In genomic region chr14:77933243-77933642, GRCm38 (mm10) we compare ENCODE assay signal across 13 mouse cellular contexts. TPM values are rescaled to one million over a fixed set of nuclear protein-coding genes. Genes with fewer than 3 reads are reported as not detected.
A peak's percentile ranks its signal among the peaks of the same experiment; 100 is the strongest.
DNase-seq lines count a peak whose midpoint lies in the region; ATAC-seq and TF ChIP-seq lines count a peak whose summit lies in the region.
"Had no signal": no experiment of that assay in that cellular context is flagged by ENCODE, and none has a peak within 500 bp of the region (broad histone marks: within the 10 kb centered on the region; RNA-seq: fewer than 3 reads in every experiment).

No protein-coding gene starts in this region.

- no peak overlapping the region for H3K9ac ChIP-seq in lung, embryonic 16.5 days (ENCODE audit: low read length)
- H3K9ac ChIP-seq: embryonic facial prominence, embryonic 12.5 days; hindbrain, embryonic 15.5 days; midbrain, embryonic 12.5 days had no signal

- H3K27ac ChIP-seq in lung, embryonic 16.5 days (ENCODE audit: low read length) = no peak overlapping the region
- no peak overlapping the region for H3K27ac ChIP-seq in cerebellum, adult 2 months (ENCODE audit: insufficient read depth, low read length)
- H3K27ac ChIP-seq: embryonic facial prominence, embryonic 12.5 days; hindbrain, embryonic 15.5 days; midbrain, embryonic 12.5 days had no signal

- H3K9me3 ChIP-seq in lung, embryonic 16.5 days (ENCODE audit: control insufficient read depth, low read length) = no peaks in the 10 kb centered on the region
- H3K9me3 ChIP-seq: embryonic facial prominence, embryonic 12.5 days; hindbrain, embryonic 15.5 days; midbrain, embryonic 12.5 days had no signal

- no peaks in the 10 kb centered on the region for H3K36me3 ChIP-seq in lung, embryonic 16.5 days (ENCODE audit: control insufficient read depth, insufficient read depth, low read length)
- H3K36me3 ChIP-seq: embryonic facial prominence, embryonic 12.5 days; hindbrain, embryonic 15.5 days; midbrain, embryonic 12.5 days had no signal

- peaks cover 9% of the 10 kb centered on the region; the same call in 1 of the 2 replicates for H3K4me1 ChIP-seq in lung, embryonic 16.5 days (replicated peaks; ENCODE audit: control insufficient read depth, insufficient read depth, low read length)
- H3K4me1 ChIP-seq in cerebellum, adult 2 months (ENCODE audit: control insufficient read depth, insufficient read depth, low read length) = no peaks in the 10 kb centered on the region; the same call in 1 of the 2 replicates
- H3K4me1 ChIP-seq: hindbrain, embryonic 15.5 days; midbrain, embryonic 12.5 days had no signal

- DNase-seq in adrenal gland, adult 2 months = peak; percentile 44
- no peak for DNase-seq in adrenal gland, adult 18-20 months (ENCODE audit: low spot score in 2 of 2)
- peak; percentile 15 for DNase-seq in urinary bladder, postnatal 14 days (ENCODE audit: low spot score)
- no peak for DNase-seq in urinary bladder, postnatal 10 days (ENCODE audit: low spot score)
- DNase-seq in testis, postnatal 14 days (ENCODE audit: low spot score) = peak; percentile 58
- no peak for DNase-seq in thymus, postnatal 14 days
- DNase-seq in cerebellum, adult 2 months = no peak
- DNase-seq: thymus, postnatal 4 days had no signal

- ATAC-seq in lung, embryonic 16.5 days (ENCODE audit: low read depth) = peak; percentile 54; the same call in 1 of the 2 replicates
- ATAC-seq: Patski had no signal

- no peak for TF ChIP-seq CTCF in cerebellum, adult 2 months (IDR thresholded peaks at IDR 0.05; ENCODE audit: borderline replicate concordance, insufficient read depth, low read depth, low read length)

- no peak overlapping the region for H3K4me3 ChIP-seq in lung, embryonic 16.5 days (ENCODE audit: low read length)
- H3K4me3 ChIP-seq in cerebellum, adult 2 months (replicated peaks; ENCODE audit: insufficient read depth, low read depth, low read length) = no peak overlapping the region
- H3K4me3 ChIP-seq: embryonic facial prominence, embryonic 12.5 days; hindbrain, embryonic 15.5 days; midbrain, embryonic 12.5 days had no signal

- H3K27me3 ChIP-seq in lung, embryonic 16.5 days (ENCODE audit: control insufficient read depth, insufficient read depth, low read depth, low read length) = no peaks in the 10 kb centered on the region
- no peaks in the 10 kb centered on the region for H3K27me3 ChIP-seq in cerebellum, adult 2 months (ENCODE audit: control insufficient read depth, insufficient read depth, low read length)
- H3K27me3 ChIP-seq: embryonic facial prominence, embryonic 12.5 days; hindbrain, embryonic 15.5 days had no signal

- H3K4me2 ChIP-seq in lung, embryonic 16.5 days (ENCODE audit: low read depth, low read length) = no peak overlapping the region
- H3K4me2 ChIP-seq: embryonic facial prominence, embryonic 12.5 days; hindbrain, embryonic 15.5 days; midbrain, embryonic 12.5 days had no signal

- TF ChIP-seq POLR2A in cerebellum, adult 2 months (IDR thresholded peaks at IDR 0.05; ENCODE audit: borderline replicate concordance, insufficient read depth, low read length) = no peak

- 45% methylated on average over 5 of the region's 5 CpGs for WGBS in lung, embryonic 16.5 days
- WGBS in cerebellum, adult 2 months = 94% methylated on average over 5 of the region's 5 CpGs

RNA-seq across cellular contexts. Expression of gene Epsti1, which starts 29.2 kb away (rescaled TPM):
- total RNA-seq in adrenal gland, adult 2 months (2021) = 1 to 10 TPM in 1 of 2 experiments, under 1 TPM in 1; 0.92 to 1.8 TPM
- polyA plus RNA-seq in adrenal gland, adult 2 months (2012; rRNA removed) = 1.2 and 1.4 TPM in 2 replicates
- total RNA-seq in adrenal gland, adult 18-20 months (2021) = 1 to 10 TPM; 2.2 to 2.5 TPM
- 0.85 and 1.7 TPM in 2 replicates for polyA plus RNA-seq in lung, embryonic 16.5 days (2015; fragmentation: Nextera tagmentation; extraction: Ambion mirVana)
- polyA plus RNA-seq in cerebellum, adult 2 months (2012; rRNA removed) = 0.25 and 0.28 TPM in 2 replicates
- polyA plus RNA-seq: Patski had no signal

RNA-seq across cellular contexts. Expression of gene Dnajc15, which starts 58.3 kb away (rescaled TPM):
- total RNA-seq in adrenal gland, adult 2 months (2021) = 100 to 1,000 TPM; 390 to 447 TPM
- 28.6 and 38.8 TPM in 2 replicates for polyA plus RNA-seq in adrenal gland, adult 2 months (2012; rRNA removed)
- total RNA-seq in adrenal gland, adult 18-20 months (2021) = 100 to 1,000 TPM; 345 to 346 TPM
- 81.9 and 97.3 TPM in 2 replicates for polyA plus RNA-seq in lung, embryonic 16.5 days (2015; fragmentation: Nextera tagmentation; extraction: Ambion mirVana)
- 35.5 and 39.7 TPM in 2 replicates for polyA plus RNA-seq in cerebellum, adult 2 months (2012; rRNA removed)

Comparison
In these comparisons a context has a peak if more than half of its experiments do, and no peak if none do; other contexts are left out.
1. DNase-seq: peak in adrenal gland, adult 2 months (single experiment), urinary bladder, postnatal 14 days (single experiment) and testis, postnatal 14 days (single experiment); none in adrenal gland, adult 18-20 months (0 of 2), urinary bladder, postnatal 10 days (single experiment), thymus, postnatal 14 days (single experiment) and cerebellum, adult 2 months (0 of 2).